Mouse (Mus musculus) neural tube, embryonic 13.5 days (tissue): ENCODE data around the gene Lmo4. TPM values are rescaled to one million over a fixed set of nuclear protein-coding genes. Genes with fewer than 3 reads are reported as not detected.

ENCODE experiments used
- ATAC-seq: fragments of 200-750 bp; cut with Nextera tagmentation; 2 replicates; pipeline ENCODE4 v1.8.0; 2017; ENCODE audit warnings: low read depth, mild to moderate bottlenecking, moderate TSS enrichment, moderate library complexity
- H3K27ac ChIP-seq: fragments of 300-500 bp; sonication (generic); replicated peaks from 2 replicates; pipeline ENCODE4 v1.5.1; 2015; ENCODE audit warnings: moderate library complexity, mild to moderate bottlenecking, inconsistent platforms
- H3K27me3 ChIP-seq: fragments of 300-500 bp; sonication (generic); 2 replicates; pipeline ENCODE4 v1.6.1; 2015; ENCODE audit warnings: mild to moderate bottlenecking, inconsistent platforms
- H3K36me3 ChIP-seq: fragments of 300-500 bp; sonication (generic); 2 replicates; pipeline ENCODE4 v1.6.1; 2015; ENCODE audit warnings: mild to moderate bottlenecking, inconsistent platforms
- H3K4me1 ChIP-seq: fragments of 300-500 bp; sonication (generic); replicated peaks from 2 replicates; pipeline ENCODE4 v1.6.1; 2015; ENCODE audit warnings: inconsistent platforms
- H3K4me2 ChIP-seq: fragments of 300-500 bp; sonication (generic); 2 replicates; pipeline ENCODE4 v1.6.1; 2015; ENCODE audit warnings: inconsistent platforms, mild to moderate bottlenecking, moderate library complexity
- H3K4me3 ChIP-seq: fragments of 300-500 bp; sonication (generic); 2 replicates; pipeline ENCODE4 v1.5.1; 2015; ENCODE audit warnings: mild to moderate bottlenecking, inconsistent platforms
- H3K9ac ChIP-seq: fragments of 300-500 bp; sonication (generic); 2 replicates; pipeline ENCODE4 v1.6.1; 2015; ENCODE audit warnings: moderate library complexity, mild to moderate bottlenecking, inconsistent platforms
- H3K9me3 ChIP-seq: fragments of 300-500 bp; sonication (generic); 2 replicates; pipeline ENCODE4 v1.6.1; 2016; ENCODE audit warnings: inconsistent platforms
- WGBS: fragments of 180-500 bp; shearing (Covaris S2); methylation state at CpG from one replicate; pipeline ENCODE4 v1.1.7; 2015; 5-methylcytosine and 5-hydroxymethylcytosine counted together
- polyA plus RNA-seq: library from polyadenylated mRNA; unstranded; fragments of >200 nt; fragmentation: Nextera tagmentation; extraction: Ambion mirVana; gene quantifications from 2 replicates; pipeline ENCODE4 v1.2.1, GENCODE M21; 2015

The Lmo4 gene
- polyA plus RNA-seq, 1 experiment from 2014 or later: 73.4 TPM

GRCm38 (mm10) chr3:144225456-144226240 lies 20.6 kb upstream of the Lmo4 start:
- ATAC-seq: no peak
- no peak overlapping the region for H3K4me2 ChIP-seq
- H3K4me1 ChIP-seq: peaks cover 17% of the 10 kb centered on the region
- WGBS: 65% methylated on average over 9 of the region's 9 CpGs
- H3K36me3 ChIP-seq: no peaks in the 10 kb centered on the region
- no peaks in the 10 kb centered on the region; the same call in 1 of the 2 replicates for H3K27me3 ChIP-seq
- H3K9ac ChIP-seq: no peak overlapping the region
- H3K9me3 ChIP-seq: no peaks in the 10 kb centered on the region
- H3K27ac ChIP-seq: no peak overlapping the region
- no peak overlapping the region for H3K4me3 ChIP-seq

- no peak for ATAC-seq
- Histone ChIP-seq H3K9me3 (no peaks in the 10 kb centered on the region), H3K4me3 (no peak overlapping the region), H3K9ac (no peak overlapping the region), H3K27me3 (no peaks in the 10 kb centered on the region; the same call in 1 of the 2 replicates), H3K4me2 (no peak overlapping the region), H3K4me1 (peaks cover 17% of the 10 kb centered on the region), H3K27ac (no peak overlapping the region), H3K36me3 (no peaks in the 10 kb centered on the region)
- 52% methylated on average over 7 of the region's 7 CpGs for WGBS
These were observed 19.6 kb upstream of the Lmo4 start for GRCm38 (mm10) chr3:144224594-144224993.

DNA sequence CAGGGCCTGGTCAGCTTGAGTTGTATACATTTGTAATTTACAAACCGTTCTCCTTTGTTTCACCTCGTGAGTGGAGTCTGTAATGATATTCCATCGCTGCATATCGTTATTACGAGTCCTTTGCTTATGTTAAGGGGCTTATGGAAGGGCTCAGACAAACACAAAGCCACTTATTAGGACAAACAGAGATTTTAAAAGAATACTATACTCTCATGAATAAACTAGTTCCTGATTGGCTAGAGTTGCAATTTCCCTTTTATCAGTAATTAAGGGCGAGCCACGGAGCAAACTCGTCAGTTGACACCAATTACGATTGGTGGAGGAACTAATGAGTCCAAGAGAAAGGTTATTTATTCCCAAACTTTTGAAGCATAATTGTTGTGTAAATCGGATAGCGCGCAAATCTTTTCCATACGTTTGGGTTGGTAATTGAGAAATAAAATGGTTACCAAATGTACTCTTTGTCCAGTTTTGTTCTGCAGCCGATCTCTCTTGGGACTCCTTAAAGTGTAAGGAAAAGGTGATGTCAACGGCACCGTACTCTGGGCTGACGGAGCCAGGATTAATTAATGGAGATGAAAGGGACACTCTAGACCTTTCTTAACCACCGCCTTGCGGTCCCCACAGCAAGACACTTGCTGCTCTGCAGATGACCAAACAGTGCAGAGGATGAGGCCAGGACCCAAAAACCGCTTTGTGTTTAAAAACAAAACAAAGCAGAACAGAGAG lies 18.5 kb upstream of the Lmo4 start:
- 62% methylated on average over 20 of the region's 20 CpGs for WGBS
- Histone ChIP-seq H3K27me3 (no peaks in the 10 kb centered on the region; the same call in 1 of the 2 replicates), H3K9ac (no peak overlapping the region), H3K27ac (no peak overlapping the region), H3K9me3 (no peaks in the 10 kb centered on the region), H3K36me3 (no peaks in the 10 kb centered on the region), H3K4me3 (no peak overlapping the region), H3K4me1 (peaks cover 17% of the 10 kb centered on the region), H3K4me2 (no peak overlapping the region)
- no peak for ATAC-seq

DNA sequence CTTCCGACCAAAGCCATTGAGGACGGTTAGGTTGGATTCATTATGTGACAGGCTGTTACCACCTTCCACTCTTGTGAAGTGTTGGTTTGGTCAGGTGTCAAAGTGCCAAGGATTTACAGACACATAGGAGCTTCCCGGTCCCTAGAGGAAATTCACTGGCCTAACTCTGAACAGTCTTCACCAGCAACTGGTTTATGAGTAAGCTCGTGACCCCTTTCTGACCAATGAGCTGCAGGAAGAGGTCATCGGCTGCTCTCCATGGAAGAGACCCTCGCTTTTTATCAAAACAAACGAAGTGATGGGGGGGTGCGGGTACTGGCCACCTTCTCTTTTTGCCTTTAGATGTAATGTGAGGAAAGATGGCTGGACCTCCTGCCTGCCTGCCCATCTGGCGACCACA lies 17.4 kb upstream of the Lmo4 start:
- H3K4me3 ChIP-seq: no peak overlapping the region

DNA sequence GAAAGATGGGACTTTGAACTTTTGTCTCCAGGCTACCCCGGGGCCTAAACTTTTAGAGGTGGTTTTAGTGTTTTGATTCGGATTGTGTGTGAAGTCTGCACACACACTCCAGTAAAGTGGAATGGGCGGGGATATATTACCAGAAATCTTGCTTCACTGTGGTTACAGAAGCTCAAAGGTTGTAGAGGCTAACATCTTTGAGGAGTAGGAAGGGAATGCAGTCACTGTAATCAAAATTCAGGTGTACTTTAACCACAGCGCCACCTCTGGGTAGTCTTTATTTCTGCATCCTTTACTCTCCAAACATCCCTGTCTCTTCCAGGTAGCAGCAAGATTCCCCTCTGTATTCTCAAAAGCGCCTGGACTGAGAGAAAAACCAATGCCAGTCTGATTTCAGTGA lies 2.5 kb upstream of the Lmo4 start:
- no peaks in the 10 kb centered on the region for H3K9me3 ChIP-seq
- 46% methylated on average over 5 of the region's 5 CpGs for WGBS
- ATAC-seq: no peak
- H3K36me3 ChIP-seq: no peaks in the 10 kb centered on the region
- no peak overlapping the region for H3K4me2 ChIP-seq
- H3K9ac ChIP-seq: no peak overlapping the region
- H3K27ac ChIP-seq: no peak overlapping the region
- H3K27me3 ChIP-seq: no peaks in the 10 kb centered on the region
- H3K4me3 ChIP-seq: no peak overlapping the region
- H3K4me1 ChIP-seq: peaks cover 20% of the 10 kb centered on the region; the same call in 1 of the 2 replicates

More for the DNA sequence above, 17.4 kb upstream of the Lmo4 start:
- Histone ChIP-seq H3K4me1 (peaks cover 17% of the 10 kb centered on the region), H3K36me3 (no peaks in the 10 kb centered on the region), H3K4me2 (no peak overlapping the region), H3K27ac (no peak overlapping the region), H3K9ac (no peak overlapping the region), H3K9me3 (no peaks in the 10 kb centered on the region), H3K27me3 (no peaks in the 10 kb centered on the region; the same call in 1 of the 2 replicates)
- no peak for ATAC-seq
- WGBS: 81% methylated on average over 9 of the region's 9 CpGs

- H3K27ac ChIP-seq: no peak overlapping the region
- 97% methylated on average over 1 of the region's 1 CpGs for WGBS
- H3K4me2 ChIP-seq: no peak overlapping the region
- H3K36me3 ChIP-seq: no peaks in the 10 kb centered on the region
- no peak overlapping the region for H3K9ac ChIP-seq
- H3K9me3 ChIP-seq: no peaks in the 10 kb centered on the region
- H3K4me1 ChIP-seq: peaks cover 20% of the 10 kb centered on the region; the same call in 1 of the 2 replicates
- H3K4me3 ChIP-seq: no peak overlapping the region
- no peak for ATAC-seq
- H3K27me3 ChIP-seq: no peaks in the 10 kb centered on the region
These were observed 1.9 kb upstream of the Lmo4 start for GRCm38 (mm10) chr3:144206942-144207341.

- peak overlapping the region; percentile 99 for H3K27ac ChIP-seq
- H3K4me2 ChIP-seq: peak overlapping the region; percentile 86
- H3K36me3 ChIP-seq: peaks cover 5% of the 10 kb centered on the region; the same call in 1 of the 2 replicates
- no peaks in the 10 kb centered on the region for H3K27me3 ChIP-seq
- H3K9ac ChIP-seq: peak overlapping the region; percentile 96
- H3K4me3 ChIP-seq: peak overlapping the region; percentile 90
- no peaks in the 10 kb centered on the region for H3K9me3 ChIP-seq
- ATAC-seq: no peak
- peaks cover 26% of the 10 kb centered on the region for H3K4me1 ChIP-seq
- 17% methylated on average over 3 of the region's 3 CpGs for whole genome bisulfite sequencing
These were observed 1.2 kb upstream of the Lmo4 start for GRCm38 (mm10) chr3:144206261-144206660.

DNA sequence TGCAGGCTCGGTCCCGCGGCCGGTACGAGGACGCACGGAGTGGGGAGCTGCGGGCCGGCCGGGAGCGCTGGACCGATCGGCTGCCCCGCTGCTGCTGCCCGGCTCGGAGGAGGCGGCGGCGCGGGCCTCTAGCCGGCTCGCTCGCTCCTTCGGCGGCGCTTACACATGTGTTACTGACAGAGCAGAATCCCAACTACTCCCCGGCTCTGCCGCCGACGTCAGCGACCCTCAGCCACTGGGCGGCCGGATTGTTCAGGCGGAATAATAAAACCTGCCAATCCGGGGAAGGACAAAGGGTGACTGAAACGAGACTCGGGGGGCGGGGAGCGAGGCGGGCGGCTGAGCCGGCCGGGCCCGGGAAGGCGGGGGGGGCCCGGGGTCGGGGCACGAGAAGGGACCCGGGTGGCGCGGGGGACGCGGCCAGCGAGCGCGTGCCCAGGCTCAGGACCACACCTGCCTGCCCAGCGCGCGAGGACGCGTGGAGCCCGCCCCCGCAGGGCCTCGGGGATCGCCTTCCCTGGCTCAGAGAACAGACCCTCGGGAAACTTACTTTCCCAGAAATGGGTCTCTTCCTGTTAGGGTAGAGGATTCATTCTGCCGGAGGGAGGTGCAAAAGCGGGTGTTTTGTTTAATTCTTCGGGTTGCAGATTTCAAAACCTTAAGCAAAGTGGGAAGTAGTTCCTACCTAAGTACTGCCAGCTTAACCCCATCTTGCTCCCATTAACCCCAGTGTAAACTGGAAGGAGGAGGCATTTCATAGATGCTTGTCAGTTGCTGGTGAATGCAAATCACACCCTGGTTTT lies 532 bp upstream of the Lmo4 start:
- ATAC-seq: peak; percentile 93
- Histone ChIP-seq H3K4me3 (peak overlapping the region; percentile 90), H3K27ac (peak overlapping the region; percentile 99), H3K4me2 (peak overlapping the region; percentile 86), H3K27me3 (no peaks in the 10 kb centered on the region), H3K9me3 (no peaks in the 10 kb centered on the region), H3K4me1 (peaks cover 33% of the 10 kb centered on the region), H3K9ac (peak overlapping the region; percentile 96), H3K36me3 (peaks cover 5% of the 10 kb centered on the region; the same call in 1 of the 2 replicates)
- WGBS: under 1% methylated on average over 62 of the region's 69 CpGs

DNA sequence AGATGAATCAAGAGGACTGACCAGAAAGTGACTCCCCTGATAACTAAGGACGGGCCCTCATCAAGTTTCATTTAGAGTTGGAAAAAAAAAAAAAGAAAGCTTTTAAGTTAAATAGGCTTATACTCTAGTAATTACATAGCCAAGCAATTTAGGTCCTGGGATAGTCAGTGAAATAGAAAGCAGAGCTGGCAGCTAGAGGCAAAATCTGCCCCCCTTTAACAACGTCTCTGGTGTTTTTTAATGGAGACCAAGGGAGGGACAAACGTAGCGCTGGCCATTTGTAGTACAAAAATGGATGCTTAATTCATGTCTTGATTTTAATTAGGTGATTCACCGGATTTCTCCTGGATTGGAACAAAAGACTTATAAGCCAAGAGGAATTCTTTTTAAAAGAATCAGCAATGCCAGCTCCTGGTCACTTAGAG lies 1.0 kb downstream of the Lmo4 start:
- 1% methylated on average over 5 of the region's 5 CpGs for WGBS
- peaks cover 49% of the 10 kb centered on the region for H3K4me1 ChIP-seq
- peak overlapping the region; percentile 99 for H3K27ac ChIP-seq
- ATAC-seq: no peak
- H3K9ac ChIP-seq: peak overlapping the region; percentile 96
- H3K9me3 ChIP-seq: no peaks in the 10 kb centered on the region
- peaks cover 5% of the 10 kb centered on the region; the same call in 1 of the 2 replicates for H3K36me3 ChIP-seq
- H3K27me3 ChIP-seq: no peaks in the 10 kb centered on the region
- peak overlapping the region; percentile 90 for H3K4me3 ChIP-seq
- H3K4me2 ChIP-seq: peak overlapping the region; percentile 86

- Histone ChIP-seq H3K27ac (peak overlapping the region; percentile 99), H3K4me1 (peaks cover 55% of the 10 kb centered on the region)
These were observed 1.6 kb downstream of the Lmo4 start for GRCm38 (mm10) chr3:144203259-144203987.

More at GRCm38 (mm10) chr3:144203259-144203987, 1.6 kb downstream of the Lmo4 start:
- Histone ChIP-seq H3K9ac (peak overlapping the region; percentile 96), H3K4me2 (peak overlapping the region; percentile 86), H3K9me3 (no peaks in the 10 kb centered on the region), H3K36me3 (peaks cover 5% of the 10 kb centered on the region; the same call in 1 of the 2 replicates), H3K4me3 (peak overlapping the region; percentile 90), H3K27me3 (no peaks in the 10 kb centered on the region)
- under 1% methylated on average over 15 of the region's 15 CpGs for WGBS
- ATAC-seq: no peak
